Mouse (Mus musculus): Measurements from ENCODE around the gene Traf5. TPM values are rescaled to one million over a fixed set of nuclear protein-coding genes. Genes with fewer than 3 reads are reported as not detected.

The Traf5 gene
- polyA plus RNA-seq, 1 experiment from 2014 or later = 6.3 TPM

DNA sequence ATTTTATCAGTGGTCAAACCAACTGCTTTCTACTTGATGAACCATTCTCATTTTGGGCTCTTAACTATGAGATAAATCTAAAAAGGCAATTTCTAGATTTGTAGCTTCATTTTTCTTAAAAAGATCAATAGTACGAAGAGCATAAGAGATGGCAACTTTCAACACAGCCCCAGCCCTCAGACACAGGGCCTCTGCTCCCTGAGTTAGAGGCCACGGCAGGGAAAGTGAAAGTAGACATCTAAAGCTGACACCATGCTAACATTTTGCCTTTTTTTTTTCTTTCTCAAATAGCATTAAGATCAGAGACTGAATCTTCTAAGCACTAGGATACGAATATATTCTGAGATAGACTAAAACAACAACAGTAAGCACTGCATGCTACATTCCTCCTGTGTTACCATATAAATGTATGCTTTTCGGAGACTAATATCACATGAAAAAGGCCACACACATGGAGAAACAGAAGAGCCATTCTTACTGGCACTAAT is 13.6 kb upstream of the Traf5 start:
- Histone ChIP-seq H3K4me3 (no peak overlapping the region), H3K4me1 (peaks cover 29% of the 10 kb centered on the region), H3K36me3 (peaks cover 45% of the 10 kb centered on the region), H3K27ac (no peak overlapping the region), H3K9me3 (no peaks in the 10 kb centered on the region), H3K27me3 (ENCODE audit: insufficient read depth, poor library complexity, severe bottlenecking) (no peaks in the 10 kb centered on the region)
- 90% methylated on average over 4 of the region's 4 CpGs for WGBS
- no peak for DNase-seq (ENCODE audit: low spot score)

DNA sequence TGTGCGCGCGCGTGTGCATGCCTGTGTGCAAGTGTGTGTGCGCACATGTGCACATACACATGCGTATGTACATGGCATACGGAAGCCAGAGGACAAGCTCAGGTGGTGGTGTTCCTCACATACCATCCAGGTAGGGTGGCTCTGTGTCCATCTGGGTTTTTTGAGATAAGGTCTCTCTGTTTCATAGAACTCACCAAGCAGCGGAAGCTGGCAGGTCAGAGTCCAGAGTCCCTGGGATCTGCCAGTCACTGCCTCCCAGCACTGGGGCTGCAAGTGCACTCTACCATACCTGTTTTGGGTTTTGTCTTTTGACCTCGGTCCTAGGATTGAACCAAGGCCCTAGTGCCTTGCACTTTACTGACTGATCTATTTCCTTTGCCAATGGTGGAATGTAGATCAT is 11.7 kb upstream of the Traf5 start:
- no peak overlapping the region for H3K4me3 ChIP-seq
- peaks cover 24% of the 10 kb centered on the region for H3K4me1 ChIP-seq
- DNase-seq (ENCODE audit: low spot score) = peak; percentile 60
- no peaks in the 10 kb centered on the region for H3K27me3 ChIP-seq (ENCODE audit: insufficient read depth, poor library complexity, severe bottlenecking)
- peaks cover 39% of the 10 kb centered on the region for H3K36me3 ChIP-seq
- H3K27ac ChIP-seq = no peak overlapping the region
- WGBS = 90% methylated on average over 9 of the region's 9 CpGs
- no peaks in the 10 kb centered on the region for H3K9me3 ChIP-seq

DNA sequence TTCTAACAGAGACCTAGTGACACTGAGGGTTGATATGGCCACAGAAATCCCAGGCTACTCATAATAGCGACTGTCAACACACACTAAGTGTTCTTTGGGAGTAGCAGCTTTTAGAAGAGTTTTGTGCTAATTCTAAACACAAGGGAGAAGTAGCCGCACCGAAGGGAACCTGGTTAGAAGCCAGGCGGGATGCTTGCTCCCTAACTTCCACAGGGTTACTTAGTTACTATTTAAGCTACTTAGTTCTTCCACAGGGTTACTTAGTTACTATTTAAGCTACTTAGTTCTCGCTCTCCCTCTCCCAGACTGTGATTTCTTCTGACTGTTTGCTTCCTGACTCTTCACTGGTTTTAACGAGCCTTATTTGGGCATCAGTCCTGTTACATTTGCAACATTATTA is 10.8 kb upstream of the Traf5 start:
- 72% methylated on average over 6 of the region's 6 CpGs for WGBS
- peaks cover 24% of the 10 kb centered on the region for H3K4me1 ChIP-seq
- H3K27ac ChIP-seq = no peak overlapping the region
- H3K27me3 ChIP-seq (ENCODE audit: insufficient read depth, poor library complexity, severe bottlenecking) = no peaks in the 10 kb centered on the region
- H3K36me3 ChIP-seq = peaks cover 37% of the 10 kb centered on the region
- DNase-seq (ENCODE audit: low spot score) = peak; percentile 50
- no peak overlapping the region for H3K4me3 ChIP-seq
- no peaks in the 10 kb centered on the region for H3K9me3 ChIP-seq

DNA sequence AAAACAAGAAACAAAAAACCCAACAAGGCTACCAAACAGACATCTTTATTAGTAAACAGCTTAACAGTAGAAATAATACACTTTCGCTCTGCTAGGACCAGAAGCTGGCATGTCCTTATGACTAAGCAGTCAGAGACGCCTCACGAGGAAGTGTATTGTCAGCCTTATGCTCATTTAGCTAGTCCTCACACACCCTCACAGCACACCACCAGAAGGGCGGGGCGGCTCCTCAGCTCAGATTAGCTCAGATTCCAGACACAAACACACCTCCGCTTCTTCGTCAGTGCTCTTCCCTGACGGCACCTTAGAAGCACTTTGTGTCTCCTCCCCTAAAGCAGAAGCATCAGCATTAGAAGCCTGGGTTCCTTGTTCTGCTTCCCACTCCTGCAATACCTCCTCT is 9.0 kb upstream of the Traf5 start:
- peak; percentile 73 for DNase-seq (ENCODE audit: low spot score)
- no peaks in the 10 kb centered on the region for H3K9me3 ChIP-seq
- H3K27ac ChIP-seq = no peak overlapping the region
- H3K27me3 ChIP-seq (ENCODE audit: insufficient read depth, poor library complexity, severe bottlenecking) = no peaks in the 10 kb centered on the region
- no peak overlapping the region for H3K4me3 ChIP-seq
- H3K36me3 ChIP-seq = peaks cover 37% of the 10 kb centered on the region
- peaks cover 24% of the 10 kb centered on the region for H3K4me1 ChIP-seq
- WGBS = 71% methylated on average over 8 of the region's 8 CpGs

DNA sequence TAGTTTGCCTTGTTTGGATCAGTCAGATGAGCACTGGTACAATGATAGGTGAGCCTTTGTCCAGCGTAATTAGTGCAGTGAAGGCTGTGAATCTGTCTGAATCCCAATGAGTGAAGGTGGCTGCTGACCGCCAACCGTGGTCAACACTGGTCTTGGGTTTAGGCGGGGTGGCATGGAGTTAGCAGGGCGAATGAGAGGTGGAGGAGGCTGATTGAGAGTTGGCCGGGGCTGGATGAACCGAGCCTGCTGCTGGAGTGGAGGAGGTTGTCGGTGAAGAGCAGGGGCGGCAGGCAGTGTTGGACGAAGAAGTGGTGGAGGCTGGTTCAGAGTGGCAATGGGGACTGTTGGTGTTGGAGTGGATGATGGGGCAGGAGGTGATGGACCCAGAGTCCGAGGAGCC is 8.4 kb upstream of the Traf5 start:
- H3K9me3 ChIP-seq = no peaks in the 10 kb centered on the region
- H3K36me3 ChIP-seq = peaks cover 37% of the 10 kb centered on the region
- H3K4me3 ChIP-seq = no peak overlapping the region
- 90% methylated on average over 11 of the region's 11 CpGs for WGBS
- H3K27me3 ChIP-seq (ENCODE audit: insufficient read depth, poor library complexity, severe bottlenecking) = no peaks in the 10 kb centered on the region
- DNase-seq (ENCODE audit: low spot score) = peak; percentile 66
- no peak overlapping the region for H3K27ac ChIP-seq
- H3K4me1 ChIP-seq = peaks cover 24% of the 10 kb centered on the region

DNA sequence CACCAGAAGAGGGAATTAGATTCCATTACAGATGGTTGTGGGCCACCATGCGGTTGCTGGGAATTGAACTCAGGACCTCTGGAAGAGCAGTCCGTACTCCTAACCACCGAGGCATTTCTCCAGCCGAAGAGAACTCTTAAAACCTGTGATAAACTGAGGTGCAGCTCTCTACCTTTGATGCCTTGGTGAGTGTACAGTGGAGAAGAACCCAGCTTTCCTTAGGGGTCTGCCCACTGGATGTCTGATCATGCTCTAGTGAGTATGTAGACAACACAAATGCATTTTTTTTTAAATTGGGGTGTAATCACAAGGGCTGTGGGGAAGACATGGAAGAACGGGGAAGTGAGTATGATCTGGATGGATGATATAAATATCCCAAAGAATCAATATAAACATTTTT is 3.3 kb upstream of the Traf5 start:
- peaks cover 8% of the 10 kb centered on the region for H3K4me1 ChIP-seq
- H3K9me3 ChIP-seq = no peaks in the 10 kb centered on the region
- H3K27ac ChIP-seq = no peak overlapping the region
- 82% methylated on average over 5 of the region's 5 CpGs for WGBS
- peaks cover 9% of the 10 kb centered on the region for H3K27me3 ChIP-seq (ENCODE audit: insufficient read depth, poor library complexity, severe bottlenecking)
- peak; percentile 63 for DNase-seq (ENCODE audit: low spot score)
- H3K36me3 ChIP-seq = peaks cover 12% of the 10 kb centered on the region
- H3K4me3 ChIP-seq = no peak overlapping the region

DNA sequence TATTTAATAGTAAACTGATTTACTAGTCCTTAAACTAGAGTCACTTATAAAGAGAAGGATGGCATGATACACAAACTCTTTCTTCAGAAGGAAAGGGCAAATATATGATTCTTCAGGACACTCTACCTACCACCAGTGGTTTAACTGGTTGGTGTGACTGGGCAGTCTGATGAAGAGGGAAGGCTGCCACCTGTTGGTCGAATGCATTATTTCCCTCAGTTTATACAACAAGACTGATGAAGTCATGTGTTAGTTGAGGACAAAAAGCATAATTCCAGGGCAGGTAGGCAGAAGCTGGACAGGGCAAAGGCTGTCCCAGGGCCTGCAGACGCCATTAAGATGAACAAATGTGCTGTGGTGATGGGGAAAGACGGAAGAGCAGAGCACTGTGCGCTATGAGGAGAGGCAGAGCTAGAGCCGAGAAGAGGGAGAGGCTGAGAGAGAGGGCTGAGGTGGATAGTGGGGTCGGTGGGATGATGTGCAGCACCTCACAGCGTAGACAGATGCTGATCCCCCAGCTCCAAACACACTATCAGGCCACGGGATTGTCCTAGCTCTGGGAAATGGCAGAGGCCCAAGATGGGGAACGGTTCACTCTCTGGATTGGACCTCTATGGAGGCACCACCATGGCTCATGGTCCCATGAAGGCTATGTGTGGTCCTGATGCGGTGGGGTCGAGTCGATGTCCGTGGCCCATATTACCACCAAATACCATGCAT is 2.3 kb upstream of the Traf5 start:
- H3K27ac ChIP-seq = no peak overlapping the region
- no peak overlapping the region for H3K4me3 ChIP-seq
- DNase-seq (ENCODE audit: low spot score) = peak; percentile 76
- H3K27me3 ChIP-seq (ENCODE audit: insufficient read depth, poor library complexity, severe bottlenecking) = peaks cover 17% of the 10 kb centered on the region
- WGBS = 58% methylated on average over 13 of the region's 13 CpGs
- peaks cover 9% of the 10 kb centered on the region; the same call in 1 of the 2 replicates for H3K36me3 ChIP-seq
- peaks cover 8% of the 10 kb centered on the region for H3K4me1 ChIP-seq
- no peaks in the 10 kb centered on the region for H3K9me3 ChIP-seq

DNA sequence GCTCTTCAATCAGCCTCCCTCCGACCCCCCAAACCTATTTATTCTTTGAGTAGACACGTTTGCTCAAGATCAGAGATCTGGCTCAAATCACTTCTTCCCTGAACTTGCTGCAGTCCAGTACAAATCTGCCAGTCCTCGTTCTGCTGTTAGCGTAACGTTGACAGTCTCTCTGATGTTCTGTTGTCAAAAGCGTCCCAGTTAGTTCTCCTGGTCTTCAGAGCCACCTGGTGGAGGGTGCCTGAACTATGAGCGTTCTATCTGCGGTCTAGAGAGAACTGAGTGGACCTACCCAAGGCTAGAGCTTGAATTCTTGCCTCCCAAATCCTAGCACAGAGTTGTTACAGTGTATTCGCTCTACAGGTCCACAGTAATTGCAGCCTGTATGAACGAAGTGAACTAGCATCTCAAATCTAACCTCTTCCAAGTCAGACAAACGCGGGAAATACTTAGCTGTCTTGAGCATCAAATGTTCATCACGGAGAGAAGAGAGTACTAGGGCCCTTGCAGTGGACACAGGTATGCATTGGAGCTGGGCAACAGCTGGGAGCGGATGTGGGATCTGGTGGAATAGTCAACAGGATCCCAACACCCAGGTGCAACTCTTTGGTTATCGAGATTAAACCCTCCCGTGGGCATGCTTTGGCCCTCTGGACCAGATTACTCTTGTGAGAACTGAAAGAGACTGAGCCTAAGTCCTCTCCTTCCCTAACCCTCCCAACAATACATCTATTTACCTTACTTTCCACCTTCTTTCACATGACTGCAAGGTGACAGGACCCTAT is 711 bp upstream of the Traf5 start:
- H3K9me3 ChIP-seq = no peaks in the 10 kb centered on the region
- 0 out of 2 replicates have a peak overlapping the region, but pooled peaks have one; percentile 90 for H3K27ac ChIP-seq
- peak overlapping the region; percentile 70 for H3K4me3 ChIP-seq
- peaks cover 27% of the 10 kb centered on the region for H3K27me3 ChIP-seq (ENCODE audit: insufficient read depth, poor library complexity, severe bottlenecking)
- peak; percentile 91 for DNase-seq (ENCODE audit: low spot score)
- H3K36me3 ChIP-seq = peaks cover 3% of the 10 kb centered on the region; the same call in 1 of the 2 replicates
- H3K4me1 ChIP-seq = peaks cover 18% of the 10 kb centered on the region
- 30% methylated on average over 16 of the region's 16 CpGs for WGBS

DNA sequence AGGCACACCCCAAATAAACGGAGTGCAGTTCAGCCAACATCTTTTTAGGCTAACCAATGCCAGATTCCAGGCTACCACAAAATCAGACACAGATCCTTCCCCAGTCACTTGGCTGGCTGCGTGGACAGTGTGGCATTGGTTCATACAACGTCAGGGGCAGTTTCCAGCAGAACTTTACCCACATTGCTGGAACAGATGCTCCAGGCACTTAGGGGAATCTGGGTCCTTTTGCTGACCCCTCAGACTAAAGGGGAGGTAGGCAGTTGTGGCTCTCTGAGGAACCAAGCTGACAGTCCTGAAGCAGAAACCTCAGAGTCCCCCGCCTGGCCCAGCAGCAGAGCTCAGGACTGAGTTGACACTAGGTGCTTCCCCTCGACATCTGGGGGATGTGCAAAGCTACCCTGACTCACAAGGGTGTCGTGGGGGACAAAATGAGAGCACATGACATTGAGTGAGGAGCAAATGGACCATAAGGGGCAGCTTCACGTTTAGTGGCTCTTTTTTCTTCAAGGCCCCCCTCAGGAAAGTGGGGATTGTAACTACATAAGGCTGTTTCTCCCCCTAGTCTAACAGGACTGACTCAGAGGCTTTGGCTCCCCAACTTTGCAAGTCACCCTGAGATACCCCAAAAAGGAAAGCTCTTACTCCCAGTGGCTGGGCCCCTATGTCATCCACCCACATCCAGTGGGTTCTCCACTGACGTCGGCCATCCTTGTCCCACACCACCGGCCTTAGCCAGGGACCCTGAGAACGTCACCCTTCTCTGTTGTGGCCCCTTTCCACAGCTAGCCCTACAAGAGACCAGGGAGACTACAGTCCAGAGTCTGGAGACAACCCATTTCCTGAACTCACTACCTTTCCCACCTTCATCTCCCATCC is 1.4 kb downstream of the Traf5 start:
- peak; percentile 74 for DNase-seq (ENCODE audit: low spot score)
- H3K27me3 ChIP-seq (ENCODE audit: insufficient read depth, poor library complexity, severe bottlenecking) = peaks cover 33% of the 10 kb centered on the region
- H3K36me3 ChIP-seq = no peaks in the 10 kb centered on the region
- H3K4me1 ChIP-seq = peaks cover 29% of the 10 kb centered on the region
- no peaks in the 10 kb centered on the region for H3K9me3 ChIP-seq
- peak overlapping the region; percentile 70 for H3K4me3 ChIP-seq
- H3K27ac ChIP-seq = 0 out of 2 replicates have a peak overlapping the region, but pooled peaks have one; percentile 62
- 69% methylated on average over 11 of the region's 11 CpGs for WGBS

DNA sequence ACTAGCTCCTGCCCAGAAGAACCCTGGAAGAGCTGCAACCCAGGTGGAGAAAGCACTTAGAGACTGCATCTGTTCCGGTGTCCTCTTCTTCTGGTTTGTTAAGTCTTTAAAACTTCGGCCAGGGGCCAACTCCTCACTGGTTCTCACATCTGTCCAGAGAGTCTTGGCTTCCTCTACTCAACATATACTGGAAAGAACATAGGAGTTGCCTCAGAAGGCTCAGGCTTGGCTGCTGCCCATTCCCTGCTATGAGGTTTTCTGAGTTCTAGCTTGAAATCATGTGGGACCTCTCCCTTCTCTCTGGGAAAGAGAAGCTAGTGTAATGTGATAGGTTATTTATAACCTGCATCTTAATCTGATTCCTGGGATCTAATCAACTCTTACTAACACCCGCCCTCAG is 2.1 kb downstream of the Traf5 start:
- no peak overlapping the region for H3K27ac ChIP-seq
- DNase-seq (ENCODE audit: low spot score) = no peak
- no peaks in the 10 kb centered on the region for H3K9me3 ChIP-seq
- WGBS = 89% methylated on average over 3 of the region's 3 CpGs
- no peak overlapping the region for H3K4me3 ChIP-seq
- H3K4me1 ChIP-seq = peaks cover 29% of the 10 kb centered on the region
- no peaks in the 10 kb centered on the region for H3K36me3 ChIP-seq
- peaks cover 34% of the 10 kb centered on the region for H3K27me3 ChIP-seq (ENCODE audit: insufficient read depth, poor library complexity, severe bottlenecking)

DNA sequence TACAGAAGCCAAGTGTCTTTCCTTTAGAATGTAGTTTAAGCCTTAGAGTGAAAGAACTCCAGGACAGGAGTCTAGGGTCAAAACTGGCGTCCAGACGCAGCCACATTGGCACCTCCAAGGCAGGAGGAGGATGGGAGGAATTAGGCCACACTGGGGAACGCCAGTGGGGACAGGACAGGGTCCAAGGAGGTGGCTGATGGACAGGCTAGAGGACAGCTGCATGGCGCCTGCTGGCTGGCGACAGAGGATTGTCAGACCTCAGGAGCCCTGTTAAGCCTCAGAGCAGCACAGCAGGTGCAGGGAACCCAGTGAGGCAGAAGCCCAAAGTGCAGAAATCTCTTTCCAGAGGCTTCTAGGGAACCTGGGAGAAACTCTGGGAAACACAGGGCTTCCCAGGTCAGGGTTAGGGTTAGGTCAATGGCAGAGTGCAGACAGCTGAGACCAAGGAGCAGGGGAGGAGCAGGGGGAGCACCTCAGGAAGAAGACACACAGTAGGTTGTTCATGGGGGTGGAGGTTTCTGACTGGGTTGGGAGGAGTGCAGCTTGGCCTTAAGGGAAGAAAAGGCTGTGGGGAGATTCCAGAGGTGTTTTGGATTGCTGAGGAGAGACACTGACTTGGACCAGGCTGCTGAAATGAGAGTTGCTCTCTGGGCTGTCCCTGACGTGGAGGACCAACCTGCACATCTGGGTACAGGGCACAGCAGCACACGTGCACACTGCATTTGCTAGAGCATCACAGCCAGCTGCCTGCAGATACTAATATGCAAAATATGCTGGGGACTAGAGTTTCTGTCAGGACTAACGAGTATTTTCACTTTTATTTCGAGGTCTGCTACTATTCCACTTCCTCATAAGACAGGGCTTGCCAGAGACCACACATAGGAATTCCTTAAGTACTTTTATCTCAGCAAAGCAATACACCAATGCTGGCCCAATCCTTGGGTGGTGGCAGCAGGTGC is 2.9 kb downstream of the Traf5 start:
- no peak overlapping the region for H3K4me3 ChIP-seq
- peaks cover 29% of the 10 kb centered on the region for H3K4me1 ChIP-seq
- H3K27me3 ChIP-seq (ENCODE audit: insufficient read depth, poor library complexity, severe bottlenecking) = peaks cover 34% of the 10 kb centered on the region
- no peaks in the 10 kb centered on the region for H3K36me3 ChIP-seq
- DNase-seq (ENCODE audit: low spot score) = peak; percentile 20
- 60% methylated on average over 9 of the region's 9 CpGs for WGBS
- H3K9me3 ChIP-seq = no peaks in the 10 kb centered on the region
- H3K27ac ChIP-seq = no peak overlapping the region

DNA sequence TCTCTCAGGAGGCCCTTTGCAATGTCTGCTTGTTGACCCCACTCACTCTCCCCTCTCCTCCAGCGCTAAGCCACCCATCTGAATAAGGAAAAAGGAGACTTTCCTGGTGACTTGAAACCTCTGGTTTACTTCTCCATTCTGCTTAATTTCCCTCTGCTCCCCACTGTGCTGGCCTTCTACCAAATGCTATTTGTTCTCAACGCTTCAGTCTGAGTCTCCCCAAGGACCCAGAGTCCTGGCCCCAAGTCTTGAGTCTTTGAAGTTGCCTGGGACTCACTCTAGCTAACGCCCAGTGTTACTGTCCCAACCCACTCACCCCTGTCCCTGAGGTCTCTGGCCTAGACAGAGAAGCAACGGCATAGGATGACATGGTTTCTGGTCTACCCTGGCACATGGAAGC is 4.3 kb downstream of the Traf5 start:
- 71% methylated on average over 4 of the region's 4 CpGs for WGBS

More for the DNA sequence above, 4.3 kb downstream of the Traf5 start:
- Histone ChIP-seq H3K9me3 (no peaks in the 10 kb centered on the region), H3K36me3 (no peaks in the 10 kb centered on the region), H3K27me3 (ENCODE audit: insufficient read depth, poor library complexity, severe bottlenecking) (peaks cover 34% of the 10 kb centered on the region), H3K27ac (no peak overlapping the region), H3K4me1 (peaks cover 29% of the 10 kb centered on the region), H3K4me3 (no peak overlapping the region)
- no peak for DNase-seq (ENCODE audit: low spot score)
